Mouse (Mus musculus) kidney, postnatal 14 days (tissue): ENCODE measurements around the gene Zscan4-ps2.
"Not testable (repeated sequence)": the region's sequence is repeated elsewhere in the genome, so short reads cannot be mapped to it uniquely, and the experiment has no call there.

Source experiments
- DNase-seq: peaks from one replicate; pipeline ENCODE4 v3.0.0; 2022; ENCODE audit warnings: mixed read lengths

The Zscan4-ps2 gene

DNA sequence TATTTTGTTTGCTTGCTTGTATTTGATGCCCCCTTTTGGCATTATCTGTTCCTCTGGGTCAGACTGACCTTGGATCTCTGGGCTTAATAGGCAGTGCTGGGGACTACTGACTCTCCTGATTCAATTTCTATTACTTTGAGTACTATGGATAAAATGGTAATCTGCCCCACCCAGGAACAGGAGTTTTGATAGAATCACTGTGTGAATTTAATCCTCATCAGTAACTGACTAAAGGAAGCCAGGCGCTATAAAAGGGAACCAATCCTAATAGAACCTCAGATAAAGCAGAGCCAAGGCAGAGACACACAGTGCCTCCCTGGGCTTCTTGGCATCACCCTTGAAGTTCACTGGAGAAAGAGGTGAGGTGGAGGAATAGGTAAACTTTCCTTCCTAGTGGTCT, at the start of gene Zscan4-ps2:
TSS of gene Zscan4-ps2 (plus strand) at position 301 of the 400 bp plus-strand sequence.
- not testable (repeated sequence) for DNase-seq
